Mouse (Mus musculus) testis, adult 2 months (tissue): ENCODE data around the gene Dcakd.

Experiments used
- CTCF ChIP-seq: fragments of 200-500 bp; IDR thresholded peaks from 2 replicates; pipeline ENCODE4 v1.5.1; 2012; ENCODE audit warnings: low read depth, mild to moderate bottlenecking, inconsistent platforms, low read length, moderate library complexity; ENCODE audit not compliant: control insufficient read depth, insufficient read depth, insufficient replicate concordance
- POLR2A ChIP-seq: fragments of 200-500 bp; IDR thresholded peaks from 2 replicates; pipeline ENCODE4 v1.6.1; 2012; ENCODE audit warnings: low read depth, mild to moderate bottlenecking, inconsistent platforms, low read length, moderate library complexity; ENCODE audit not compliant: control insufficient read depth

GRCm38 (mm10) chr11:103051249-103051691 is 23.1 kb upstream of the Dcakd start:
- no peak for TF ChIP-seq POLR2A
- TF ChIP-seq CTCF, result no peak
